ENCODE assay signal across 20 mouse cellular contexts in the genomic region with DNA sequence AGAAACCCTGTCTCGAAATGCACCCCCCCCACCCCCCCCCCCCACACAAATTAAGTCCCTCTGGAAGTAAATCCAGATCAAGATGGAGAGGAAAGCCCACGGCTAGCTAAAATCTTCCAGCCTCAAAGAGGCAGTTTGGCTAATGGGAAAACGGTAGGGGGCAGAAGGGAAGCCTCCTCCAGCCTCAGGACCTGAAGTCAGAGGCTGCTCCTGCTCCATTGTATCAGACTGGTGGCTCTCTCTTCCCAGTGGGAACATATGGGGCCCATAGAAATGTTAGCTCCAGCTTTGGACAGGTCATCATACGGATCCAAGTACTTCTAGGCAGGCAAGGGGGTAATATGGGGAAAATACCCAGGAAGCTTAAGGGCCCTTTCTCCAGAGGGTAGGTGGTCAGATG. TPM values are rescaled to one million over a fixed set of nuclear protein-coding genes. Genes with fewer than 3 reads are reported as not detected.
DNase-seq lines count a peak whose midpoint lies in the region; ATAC-seq and TF ChIP-seq lines count a peak whose summit lies in the region.
"Had no signal": no experiment of that assay in that cellular context is flagged by ENCODE, and none has a peak within 500 bp of the region (broad histone marks: within the 10 kb centered on the region; RNA-seq: fewer than 3 reads in every experiment).

No protein-coding gene starts in this region.

- H3K9ac ChIP-seq in forebrain, embryonic 12.5 days, result 0 out of 2 replicates have a peak overlapping the region, but pooled peaks have one; percentile 17
- no peak overlapping the region for H3K9ac ChIP-seq in forebrain, embryonic 13.5 days
- 0 out of 2 replicates have a peak overlapping the region, but pooled peaks have one; percentile 1 for H3K9ac ChIP-seq in liver, adult 2 months (ENCODE audit: low read depth, low read length)
- H3K9ac ChIP-seq in ES-Bruce4 (ENCODE audit: low read depth, poor library complexity, severe bottlenecking), result no peak overlapping the region
- H3K9ac ChIP-seq in liver, embryonic 11.5 days (ENCODE audit: low read depth, low read length), result peak overlapping the region; percentile 72; the same call in 1 of the 2 replicates
- H3K9ac ChIP-seq: embryonic facial prominence, embryonic 12.5 days; heart, embryonic 15.5 days; lung, embryonic 15.5 days had no signal

- peaks cover 20% of the 10 kb centered on the region for H3K4me1 ChIP-seq in forebrain, embryonic 12.5 days
- H3K4me1 ChIP-seq in forebrain, embryonic 13.5 days, result peaks cover 18% of the 10 kb centered on the region
- peaks cover 2% of the 10 kb centered on the region; the same call in 1 of the 2 replicates for H3K4me1 ChIP-seq in liver, adult 2 months (ENCODE audit: control insufficient read depth, insufficient read depth, low read length)
- H3K4me1 ChIP-seq in ES-Bruce4 (ENCODE audit: control insufficient read depth, insufficient read depth, low read length), result peaks cover 2% of the 10 kb centered on the region
- peaks cover 43% of the 10 kb centered on the region for H3K4me1 ChIP-seq in liver, embryonic 11.5 days (replicated peaks; ENCODE audit: control insufficient read depth, insufficient read depth, low read length)

- WGBS in forebrain, embryonic 12.5 days, result 35% methylated on average over 4 of the region's 4 CpGs
- 40% methylated on average over 4 of the region's 4 CpGs for WGBS in forebrain, embryonic 13.5 days
- WGBS in liver, adult 2 months, result 70% methylated on average over 4 of the region's 4 CpGs
- 64% methylated on average over 4 of the region's 4 CpGs for WGBS in liver, embryonic 11.5 days

- no peak for TF ChIP-seq POLR2A in liver, adult 2 months (IDR thresholded peaks at IDR 0.05; ENCODE audit: extremely low read depth, insufficient read depth, low read length)
- no peak for TF ChIP-seq POLR2A in ES-Bruce4 (IDR thresholded peaks at IDR 0.05; ENCODE audit: insufficient read depth, low read length)

- H3K27ac ChIP-seq in forebrain, embryonic 12.5 days, result no peak overlapping the region
- H3K27ac ChIP-seq in forebrain, embryonic 13.5 days, result no peak overlapping the region
- H3K27ac ChIP-seq in liver, adult 2 months (replicated peaks; ENCODE audit: insufficient read depth, low read depth, low read length), result no peak overlapping the region
- H3K27ac ChIP-seq in ES-Bruce4 (ENCODE audit: insufficient read depth, low read length), result no peak overlapping the region
- H3K27ac ChIP-seq in liver, embryonic 11.5 days (ENCODE audit: low read depth, low read length), result no peak overlapping the region
- H3K27ac ChIP-seq: embryonic facial prominence, embryonic 12.5 days; heart, embryonic 15.5 days; lung, embryonic 15.5 days; stomach, postnatal 0 days had no signal

- no peak for DNase-seq in liver, adult 2 months (ENCODE audit: extremely low read depth, low read depth, low spot score)
- no peak for DNase-seq in liver
- no peak for DNase-seq in liver, embryonic 11.5 days (ENCODE audit: low spot score)
- no peak for DNase-seq in kidney, postnatal 36 days
- DNase-seq in adrenal gland, adult (ENCODE audit: inconsistent age in 2 of 2, low spot score in 1 of 2), result no peak
- DNase-seq: adrenal gland, postnatal 25 days; kidney, adult 2 months; kidney, postnatal 4 days; right cerebral cortex, adult 18-20 months; spleen, adult 18-20 months; thymus, postnatal 25 days had no signal

- H3K4me2 ChIP-seq in forebrain, embryonic 12.5 days, result no peak overlapping the region
- no peak overlapping the region for H3K4me2 ChIP-seq in forebrain, embryonic 13.5 days
- peak overlapping the region; percentile 62 for H3K4me2 ChIP-seq in liver, embryonic 11.5 days
- H3K4me2 ChIP-seq: embryonic facial prominence, embryonic 12.5 days; heart, embryonic 15.5 days; lung, embryonic 15.5 days had no signal

- TF ChIP-seq CTCF in liver, adult 2 months (IDR thresholded peaks at IDR 0.05; ENCODE audit: low read depth, low read length), result no peak
- TF ChIP-seq CTCF in ES-Bruce4 (IDR thresholded peaks at IDR 0.05; ENCODE audit: low read depth, low read length), result peak; percentile 8

- H3K9me3 ChIP-seq in forebrain, embryonic 12.5 days, result no peaks in the 10 kb centered on the region
- no peaks in the 10 kb centered on the region for H3K9me3 ChIP-seq in forebrain, embryonic 13.5 days (replicated peaks)
- no peaks in the 10 kb centered on the region for H3K9me3 ChIP-seq in ES-Bruce4 (replicated peaks; ENCODE audit: control insufficient read depth, insufficient read depth, low read length, poor library complexity, severe bottlenecking)
- no peaks in the 10 kb centered on the region for H3K9me3 ChIP-seq in liver, embryonic 11.5 days (ENCODE audit: control insufficient read depth, low read length)
- H3K9me3 ChIP-seq: embryonic facial prominence, embryonic 12.5 days; G1E; heart, embryonic 15.5 days; lung, embryonic 15.5 days had no signal

- H3K79me2 ChIP-seq in liver, adult 2 months (ENCODE audit: control insufficient read depth, insufficient read depth, low read length), result no peaks in the 10 kb centered on the region

- no peaks in the 10 kb centered on the region for H3K27me3 ChIP-seq in forebrain, embryonic 12.5 days
- no peaks in the 10 kb centered on the region for H3K27me3 ChIP-seq in forebrain, embryonic 13.5 days
- no peaks in the 10 kb centered on the region for H3K27me3 ChIP-seq in liver, adult 2 months (ENCODE audit: control insufficient read depth, insufficient read depth, low read length)
- H3K27me3 ChIP-seq in ES-Bruce4 (ENCODE audit: control insufficient read depth, insufficient read depth, low read length, poor library complexity, severe bottlenecking), result no peaks in the 10 kb centered on the region
- H3K27me3 ChIP-seq in liver, embryonic 11.5 days (replicated peaks; ENCODE audit: control insufficient read depth, insufficient read depth, low read length), result no peaks in the 10 kb centered on the region
- H3K27me3 ChIP-seq: embryonic facial prominence, embryonic 12.5 days; heart, embryonic 15.5 days; lung, embryonic 15.5 days had no signal

- no peak for TF ChIP-seq EP300 in ES-Bruce4 (IDR thresholded peaks at IDR 0.05; ENCODE audit: insufficient read depth, low read depth, low read length)

- ATAC-seq in forebrain, embryonic 12.5 days (ENCODE audit: low FRiP score), result no peak
- no peak for ATAC-seq in forebrain, embryonic 13.5 days
- no peak for ATAC-seq in liver, embryonic 11.5 days (replicated peaks; ENCODE audit: low FRiP score)
- ATAC-seq: forebrain, embryonic 14.5 days had no signal

- H3K36me3 ChIP-seq in forebrain, embryonic 12.5 days (replicated peaks), result peaks cover 42% of the 10 kb centered on the region
- peaks cover 37% of the 10 kb centered on the region for H3K36me3 ChIP-seq in forebrain, embryonic 13.5 days (ENCODE audit: poor library complexity, severe bottlenecking)
- H3K36me3 ChIP-seq in liver, adult 2 months (ENCODE audit: control insufficient read depth, insufficient read depth, low read length), result no peaks in the 10 kb centered on the region
- H3K36me3 ChIP-seq in ES-Bruce4 (ENCODE audit: control insufficient read depth, insufficient read depth, low read length, poor library complexity, severe bottlenecking), result no peaks in the 10 kb centered on the region
- H3K36me3 ChIP-seq in liver, embryonic 11.5 days (ENCODE audit: control insufficient read depth, insufficient read depth, low read length), result peaks cover 12% of the 10 kb centered on the region

- H3K4me3 ChIP-seq in forebrain, embryonic 12.5 days (replicated peaks), result no peak overlapping the region
- H3K4me3 ChIP-seq in forebrain, embryonic 13.5 days, result no peak overlapping the region
- no peak overlapping the region for H3K4me3 ChIP-seq in liver, adult 2 months (ENCODE audit: insufficient read depth, low read depth, low read length)
- no peak overlapping the region for H3K4me3 ChIP-seq in ES-Bruce4 (ENCODE audit: low read depth, low read length)
- peak overlapping the region; percentile 53 for H3K4me3 ChIP-seq in liver, embryonic 11.5 days (ENCODE audit: low read depth, low read length)
- H3K4me3 ChIP-seq: embryonic facial prominence, embryonic 12.5 days; heart, embryonic 15.5 days; lung, embryonic 15.5 days had no signal

RNA-seq across cellular contexts. Expression of a gene that starts 25.4 kb away (rescaled TPM):
- 24.0 and 26.9 TPM in 2 replicates for polyA plus RNA-seq in forebrain, embryonic 12.5 days (2016; fragmentation: Nextera tagmentation; extraction: Ambion mirVana)
- 16.7 and 19.7 TPM in 2 replicates for polyA plus RNA-seq in forebrain, embryonic 13.5 days (2015; fragmentation: Nextera tagmentation; extraction: Ambion mirVana)
- total RNA-seq in liver, adult 2 months (2014; rRNA removed), result 1.6 and 1.9 TPM in 2 replicates
- 2.2 and 2.5 TPM in 2 replicates for polyA plus RNA-seq in liver, adult 2 months (2012; rRNA removed)
- 11.0 and 11.1 TPM in 2 replicates for polyA plus RNA-seq in ES-Bruce4 (2011; ENCODE audit: insufficient read depth, insufficient read length, low read depth, missing spikeins)
- 24.6 and 28.1 TPM in 2 replicates for polyA plus RNA-seq in liver, embryonic 11.5 days (2014; fragmentation: Nextera tagmentation; extraction: Ambion mirVana)

RNA-seq across cellular contexts. Expression of a gene that starts 49.7 kb away (rescaled TPM):
- polyA plus RNA-seq in forebrain, embryonic 12.5 days (2016; fragmentation: Nextera tagmentation; extraction: Ambion mirVana), result 49.9 and 54.0 TPM in 2 replicates
- 28.8 and 36.5 TPM in 2 replicates for polyA plus RNA-seq in forebrain, embryonic 13.5 days (2015; fragmentation: Nextera tagmentation; extraction: Ambion mirVana)
- 3.8 and 4.8 TPM in 2 replicates for total RNA-seq in liver, adult 2 months (2014; rRNA removed)
- polyA plus RNA-seq in liver, adult 2 months (2012; rRNA removed), result 6.4 and 8.0 TPM in 2 replicates
- polyA plus RNA-seq in ES-Bruce4 (2011; ENCODE audit: insufficient read depth, insufficient read length, low read depth, missing spikeins), result 20.0 and 21.7 TPM in 2 replicates
- polyA plus RNA-seq in liver, embryonic 11.5 days (2014; fragmentation: Nextera tagmentation; extraction: Ambion mirVana), result 1.2 and 2.0 TPM in 2 replicates
- polyA plus RNA-seq: G1E had no signal

RNA-seq across cellular contexts. Expression of a gene that starts 51.7 kb away (rescaled TPM):
- polyA plus RNA-seq in forebrain, embryonic 12.5 days (2016; fragmentation: Nextera tagmentation; extraction: Ambion mirVana), result 14.7 and 16.1 TPM in 2 replicates
- 10.5 and 12.5 TPM in 2 replicates for polyA plus RNA-seq in forebrain, embryonic 13.5 days (2015; fragmentation: Nextera tagmentation; extraction: Ambion mirVana)
- 8.9 and 10.1 TPM in 2 replicates for total RNA-seq in liver, adult 2 months (2014; rRNA removed)
- polyA plus RNA-seq in liver, adult 2 months (2012; rRNA removed), result 3.6 and 4.1 TPM in 2 replicates
- 19.9 and 22.5 TPM in 2 replicates for polyA plus RNA-seq in ES-Bruce4 (2011; ENCODE audit: insufficient read depth, insufficient read length, low read depth, missing spikeins)
- 7.2 TPM in 2 replicates for polyA plus RNA-seq in liver, embryonic 11.5 days (2014; fragmentation: Nextera tagmentation; extraction: Ambion mirVana)

Comparison
In these comparisons a context has a peak if more than half of its experiments do, and no peak if none do; other contexts are left out.
1. H3K9ac ChIP-seq: peak in forebrain, embryonic 12.5 days (single experiment), liver, adult 2 months (single experiment) and liver, embryonic 11.5 days (single experiment); none in forebrain, embryonic 13.5 days (single experiment) and ES-Bruce4 (single experiment).